Comparison of ENCODE assay signal across 8 mouse cellular contexts in genomic region chr16:17222197-17222596, GRCm38 (mm10). TPM values are rescaled to one million over a fixed set of nuclear protein-coding genes. Genes with fewer than 3 reads are reported as not detected.
DNase-seq lines count a peak whose midpoint lies in the region; ATAC-seq lines count a peak whose summit lies in the region.

No protein-coding gene starts in this region.

- DNase-seq in heart, postnatal 10 days: peak; percentile 95 to 99
- peak; percentile 94 for DNase-seq in kidney, postnatal 25 days
- peak; percentile 89 to 93 for DNase-seq in natural killer cell, adult 2 months (ENCODE audit: low spot score in 2 of 2)

- ATAC-seq in CD4-positive, CD25-positive, alpha-beta regulatory T cell, adult 4 months: peak; percentile 100
- ATAC-seq in cerebellum, adult (ENCODE audit: insufficient number of reproducible peaks, low FRiP score, low TSS enrichment): peak; percentile 97
- peak; percentile 100 for ATAC-seq in forebrain, embryonic 15.5 days (replicated peaks)
- ATAC-seq in liver, embryonic 12.5 days: peak; percentile 100
- ATAC-seq in stomach, embryonic 15.5 days (ENCODE audit: insufficient read depth, low FRiP score, low read depth): peak; percentile 100

- no peaks in the 10 kb centered on the region for H3K9me3 ChIP-seq in forebrain, embryonic 15.5 days
- no peaks in the 10 kb centered on the region for H3K9me3 ChIP-seq in liver, embryonic 12.5 days (replicated peaks)
- no peaks in the 10 kb centered on the region for H3K9me3 ChIP-seq in stomach, embryonic 15.5 days

- no peak overlapping the region for H3K4me3 ChIP-seq in forebrain, embryonic 15.5 days
- no peak overlapping the region for H3K4me3 ChIP-seq in liver, embryonic 12.5 days
- no peak overlapping the region for H3K4me3 ChIP-seq in stomach, embryonic 15.5 days (replicated peaks)

- no peak overlapping the region for H3K4me2 ChIP-seq in forebrain, embryonic 15.5 days (replicated peaks)
- H3K4me2 ChIP-seq in liver, embryonic 12.5 days: no peak overlapping the region
- no peak overlapping the region for H3K4me2 ChIP-seq in stomach, embryonic 15.5 days

- H3K27ac ChIP-seq in forebrain, embryonic 15.5 days (replicated peaks): no peak overlapping the region
- H3K27ac ChIP-seq in liver, embryonic 12.5 days: no peak overlapping the region
- H3K27ac ChIP-seq in stomach, embryonic 15.5 days: no peak overlapping the region

- WGBS in forebrain, embryonic 15.5 days: 35% methylated on average over 25 of the region's 25 CpGs
- WGBS in liver, embryonic 12.5 days (ENCODE audit: insufficient replicate concordance): 29% methylated on average over 25 of the region's 25 CpGs
- 29% methylated on average over 25 of the region's 25 CpGs for WGBS in stomach, embryonic 15.5 days

- no peaks in the 10 kb centered on the region for H3K27me3 ChIP-seq in forebrain, embryonic 15.5 days
- no peaks in the 10 kb centered on the region; the same call in 1 of the 2 replicates for H3K27me3 ChIP-seq in liver, embryonic 12.5 days (replicated peaks)
- H3K27me3 ChIP-seq in stomach, embryonic 15.5 days (replicated peaks): no peaks in the 10 kb centered on the region

- H3K36me3 ChIP-seq in forebrain, embryonic 15.5 days: no peaks in the 10 kb centered on the region
- H3K36me3 ChIP-seq in liver, embryonic 12.5 days: no peaks in the 10 kb centered on the region
- no peaks in the 10 kb centered on the region for H3K36me3 ChIP-seq in stomach, embryonic 15.5 days

- H3K4me1 ChIP-seq in forebrain, embryonic 15.5 days: no peaks in the 10 kb centered on the region
- H3K4me1 ChIP-seq in liver, embryonic 12.5 days: peaks cover 14% of the 10 kb centered on the region
- no peaks in the 10 kb centered on the region for H3K4me1 ChIP-seq in stomach, embryonic 15.5 days

- intact Hi-C loops in heart, postnatal 10 days (cut with DNase I): no loop called here

- no peak overlapping the region for H3K9ac ChIP-seq in forebrain, embryonic 15.5 days (replicated peaks)
- no peak overlapping the region for H3K9ac ChIP-seq in liver, embryonic 12.5 days
- H3K9ac ChIP-seq in stomach, embryonic 15.5 days: no peak overlapping the region

RNA-seq across cellular contexts. Expression of gene Hic2, which starts 11.2 kb away (rescaled TPM):
- 1 to 10 TPM in 1 of 2 experiments, under 1 TPM in 1; 0.89 to 2.1 TPM for polyA plus RNA-seq in CD4-positive, CD25-positive, alpha-beta regulatory T cell, adult 4 months (2017; shearing (Covaris generic))
- polyA plus RNA-seq in forebrain, embryonic 15.5 days (2015; fragmentation: Nextera tagmentation; extraction: Ambion mirVana): 8.6 and 8.8 TPM in 2 replicates
- total RNA-seq in heart, postnatal 10 days (2021): 1 to 10 TPM; 3.7 to 4.1 TPM
- 4.8 and 5.3 TPM in 2 replicates for polyA plus RNA-seq in liver, embryonic 12.5 days (2016; fragmentation: Nextera tagmentation; extraction: Ambion mirVana)
- 4.5 and 6.1 TPM in 2 replicates for polyA plus RNA-seq in stomach, embryonic 15.5 days (2015; fragmentation: Nextera tagmentation; extraction: Ambion mirVana)

RNA-seq across cellular contexts. Expression of gene Rimbp3, which starts 13.8 kb away (rescaled TPM):
- not detected for polyA plus RNA-seq in CD4-positive, CD25-positive, alpha-beta regulatory T cell, adult 4 months (2017; shearing (Covaris generic))
- polyA plus RNA-seq in forebrain, embryonic 15.5 days (2015; fragmentation: Nextera tagmentation; extraction: Ambion mirVana): 1.7 TPM in 2 replicates
- under 1 TPM; 0.19 to 0.27 TPM for total RNA-seq in heart, postnatal 10 days (2021)
- polyA plus RNA-seq in liver, embryonic 12.5 days (2016; fragmentation: Nextera tagmentation; extraction: Ambion mirVana): 0.12 and 0.17 TPM in 2 replicates
- polyA plus RNA-seq in stomach, embryonic 15.5 days (2015; fragmentation: Nextera tagmentation; extraction: Ambion mirVana): 0.39 and 0.57 TPM in 2 replicates

RNA-seq across cellular contexts. Expression of gene Ube2l3, which starts 19.7 kb away (rescaled TPM):
- 100 to 1,000 TPM; 246 to 283 TPM for polyA plus RNA-seq in CD4-positive, CD25-positive, alpha-beta regulatory T cell, adult 4 months (2017; shearing (Covaris generic))
- 307 and 318 TPM in 2 replicates for polyA plus RNA-seq in forebrain, embryonic 15.5 days (2015; fragmentation: Nextera tagmentation; extraction: Ambion mirVana)
- total RNA-seq in heart, postnatal 10 days (2021): 100 to 1,000 TPM; 133 to 137 TPM
- polyA plus RNA-seq in liver, embryonic 12.5 days (2016; fragmentation: Nextera tagmentation; extraction: Ambion mirVana): 275 and 283 TPM in 2 replicates
- polyA plus RNA-seq in stomach, embryonic 15.5 days (2015; fragmentation: Nextera tagmentation; extraction: Ambion mirVana): 314 and 339 TPM in 2 replicates

RNA-seq across cellular contexts. Expression of gene Tmem191c, which starts 53.7 kb away (rescaled TPM):
- 10 to 100 TPM; 31.0 to 41.3 TPM for polyA plus RNA-seq in CD4-positive, CD25-positive, alpha-beta regulatory T cell, adult 4 months (2017; shearing (Covaris generic))
- polyA plus RNA-seq in forebrain, embryonic 15.5 days (2015; fragmentation: Nextera tagmentation; extraction: Ambion mirVana): 23.6 and 24.0 TPM in 2 replicates
- 1 to 10 TPM; 5.0 to 5.5 TPM for total RNA-seq in heart, postnatal 10 days (2021)
- 4.7 and 5.3 TPM in 2 replicates for polyA plus RNA-seq in liver, embryonic 12.5 days (2016; fragmentation: Nextera tagmentation; extraction: Ambion mirVana)
- 18.2 and 19.2 TPM in 2 replicates for polyA plus RNA-seq in stomach, embryonic 15.5 days (2015; fragmentation: Nextera tagmentation; extraction: Ambion mirVana)
